20 mouse cellular contexts compared by ENCODE assay signal in genomic region chr4:135309112-135309659, GRCm38 (mm10). TPM values are rescaled to one million over a fixed set of nuclear protein-coding genes. Genes with fewer than 3 reads are reported as not detected.
DNase-seq lines count a peak whose midpoint lies in the region; ATAC-seq and TF ChIP-seq lines count a peak whose summit lies in the region.
"Had no signal": no experiment of that assay in that cellular context is flagged by ENCODE, and none has a peak within 500 bp of the region (broad histone marks: within the 10 kb centered on the region; RNA-seq: fewer than 3 reads in every experiment).

No protein-coding gene starts in this region.

- no peaks in the 10 kb centered on the region for H3K27me3 ChIP-seq in E14TG2a.4 (ENCODE audit: insufficient read depth, low read length)
- H3K27me3 ChIP-seq in heart, postnatal 0 days (ENCODE audit: control insufficient read depth, insufficient read depth, low read length): no peaks in the 10 kb centered on the region
- H3K27me3 ChIP-seq: neural tube, embryonic 12.5 days had no signal

- 30% methylated on average over 9 of the region's 9 CpGs for WGBS in heart, postnatal 0 days

- H3K4me2 ChIP-seq in heart, postnatal 0 days (ENCODE audit: low read depth, low read length): no peak overlapping the region
- H3K4me2 ChIP-seq: liver, embryonic 12.5 days; midbrain, embryonic 11.5 days; neural tube, embryonic 12.5 days had no signal

- intact Hi-C loops in heart, postnatal 36 days (cut with DNase I): no loop called here

- H3K4me3 ChIP-seq in E14TG2a.4 (replicated peaks; ENCODE audit: low read length): peak overlapping the region; percentile 45; the same call in 1 of the 2 replicates
- H3K4me3 ChIP-seq in brown adipose tissue, adult 24 weeks (ENCODE audit: insufficient read depth, low read depth, low read length): no peak overlapping the region
- H3K4me3 ChIP-seq in heart, postnatal 0 days (ENCODE audit: low read depth, low read length): no peak overlapping the region
- H3K4me3 ChIP-seq: liver, embryonic 12.5 days; neural tube, embryonic 12.5 days had no signal

- 0 out of 2 replicates have a peak overlapping the region, but pooled peaks have one; percentile 11 for H3K9ac ChIP-seq in heart, postnatal 0 days (replicated peaks; ENCODE audit: low read depth, low read length)
- H3K9ac ChIP-seq: liver, embryonic 12.5 days; neural tube, embryonic 12.5 days had no signal

- no peaks in the 10 kb centered on the region for H3K9me3 ChIP-seq in E14TG2a.4 (ENCODE audit: low read length)
- H3K9me3 ChIP-seq in heart, postnatal 0 days (replicated peaks; ENCODE audit: control insufficient read depth, low read length): no peaks in the 10 kb centered on the region
- H3K9me3 ChIP-seq: liver, embryonic 12.5 days; neural tube, embryonic 12.5 days had no signal

- peak overlapping the region; percentile 94; the same call in 1 of the 2 replicates for H3K27ac ChIP-seq in brown adipose tissue, adult 24 weeks (replicated peaks; ENCODE audit: low read depth, low read length)
- peak overlapping the region; percentile 68 for H3K27ac ChIP-seq in heart, postnatal 0 days (ENCODE audit: low read depth)
- H3K27ac ChIP-seq: hindbrain, postnatal 0 days; liver, embryonic 12.5 days; macrophage; neural tube, embryonic 12.5 days had no signal

- TF ChIP-seq EP300 in heart, postnatal 0 days (IDR thresholded peaks at IDR 0.05; ENCODE audit: low read depth): no peak

- no peak for ATAC-seq in heart, postnatal 0 days (ENCODE audit: insufficient read depth, low read depth)
- ATAC-seq: forebrain, embryonic 16.5 days; hindbrain, postnatal 0 days; intestine, postnatal 0 days; liver, embryonic 12.5 days had no signal

- DNase-seq in heart, adult 18-20 months: peak; percentile 29
- DNase-seq in heart, postnatal 36 days: no peak
- DNase-seq in heart, postnatal 0 days (ENCODE audit: low spot score): peak; percentile 53
- DNase-seq in liver: no peak
- no peak for DNase-seq in T-cell, adult 2 months (ENCODE audit: low spot score)
- no peak for DNase-seq in urinary bladder, postnatal 10 days (ENCODE audit: low spot score)
- DNase-seq: adrenal gland, postnatal 14 days; cerebellum, adult 11 months; cerebellum, postnatal 14 days; kidney, postnatal 14 days; lung, adult 2 months had no signal

- H3K36me3 ChIP-seq in E14TG2a.4 (ENCODE audit: insufficient read depth, low read length): no peaks in the 10 kb centered on the region
- H3K36me3 ChIP-seq in heart, postnatal 0 days (replicated peaks; ENCODE audit: control insufficient read depth, insufficient read depth, low read length): no peaks in the 10 kb centered on the region
- H3K36me3 ChIP-seq: liver, embryonic 12.5 days; neural tube, embryonic 12.5 days had no signal

- TF ChIP-seq CTCF in E14TG2a.4 (conservative IDR thresholded peaks at IDR 0.05; ENCODE audit: low read length): no peak
- TF ChIP-seq CTCF in heart, postnatal 0 days (IDR thresholded peaks at IDR 0.05; ENCODE audit: low read depth): no peak

- peaks cover 91% of the 10 kb centered on the region for H3K4me1 ChIP-seq in E14TG2a.4 (replicated peaks; ENCODE audit: low read depth, low read length)
- peaks cover 38% of the 10 kb centered on the region for H3K4me1 ChIP-seq in brown adipose tissue, adult 24 weeks (ENCODE audit: control insufficient read depth, insufficient read depth, insufficient read length, low read length)
- H3K4me1 ChIP-seq in heart, postnatal 0 days (ENCODE audit: control insufficient read depth, insufficient read depth): peaks cover 50% of the 10 kb centered on the region

RNA-seq across cellular contexts. Expression of gene Clic4, which starts 36.6 kb away (rescaled TPM):
- total RNA-seq in heart, adult 18-20 months (2021): 100 to 1,000 TPM; 253 to 258 TPM
- 100 to 1,000 TPM; 241 to 254 TPM for total RNA-seq in heart, postnatal 36 days (2021)
- polyA plus RNA-seq in brown adipose tissue, adult 24 weeks (2012; ENCODE audit: insufficient read depth, insufficient read length, missing spikeins): 112 and 125 TPM in 2 replicates
- 239 and 307 TPM in 2 replicates for total RNA-seq in heart, postnatal 0 days (2014; rRNA removed; ENCODE audit: low replicate concordance)
- 213 and 235 TPM in 2 replicates for polyA plus RNA-seq in heart, postnatal 0 days (2015; fragmentation: Nextera tagmentation; extraction: Ambion mirVana)

RNA-seq across cellular contexts. Expression of gene Srrm1, which starts 43.9 kb away (rescaled TPM):
- total RNA-seq in heart, adult 18-20 months (2021): 10 to 100 TPM; 45.3 to 60.2 TPM
- 10 to 100 TPM; 59.1 to 69.9 TPM for total RNA-seq in heart, postnatal 36 days (2021)
- polyA plus RNA-seq in brown adipose tissue, adult 24 weeks (2012; ENCODE audit: insufficient read depth, insufficient read length, missing spikeins): 32.7 and 42.7 TPM in 2 replicates
- 18.6 and 22.6 TPM in 2 replicates for total RNA-seq in heart, postnatal 0 days (2014; rRNA removed; ENCODE audit: low replicate concordance)
- 85.0 and 99.6 TPM in 2 replicates for polyA plus RNA-seq in heart, postnatal 0 days (2015; fragmentation: Nextera tagmentation; extraction: Ambion mirVana)

Comparison
In these comparisons a context has a peak if more than half of its experiments do, and no peak if none do; other contexts are left out.
1. DNase-seq: peak in heart, adult 18-20 months (2 of 2) and heart, postnatal 0 days (single experiment); none in heart, postnatal 36 days (0 of 2), liver (single experiment), T-cell, adult 2 months (single experiment) and urinary bladder, postnatal 10 days (single experiment).